Mouse (Mus musculus) megakaryocyte-erythroid progenitor cell, adult 5-6 weeks (primary cell): ENCODE results near the gene Dnlz. TPM values are rescaled to one million over a fixed set of nuclear protein-coding genes. Genes with fewer than 3 reads are reported as not detected.
A peak's percentile ranks its signal among the peaks of the same experiment; 100 is the strongest.
"Not testable (repeated sequence)": the region's sequence is repeated elsewhere in the genome, so short reads cannot be mapped to it uniquely, and the experiment has no call there.

Experiments
- ATAC-seq: replicated peaks from 2 replicates; pipeline ENCODE4 v1.8.0; 2016; ENCODE audit warnings: mild to moderate bottlenecking, inconsistent platforms; ENCODE audit not compliant: severe bottlenecking, poor library complexity, low FRiP score, low TSS enrichment
- total RNA-seq, 2 experiments: library from RNA; stranded (forward) in 1 of 2; stranded (reverse) in 1 of 2; fragments of 200-1000, 215-1000 nt in 1 of 2; fragments of >200 nt in 1 of 2; fragmentation: Nextera tagmentation in 1 of 2; gene quantifications; 2 replicates each; pipeline ENCODE4 v1.2.3; 2014 to 2017

Gene Dnlz
- 12.7 and 20.7 TPM in 2 replicates for total RNA-seq (2014; fragmentation: Nextera tagmentation)
- 9.4 and 15.3 TPM in 2 replicates for total RNA-seq (2017)

- ATAC-seq, result peak; percentile 83
Measured at GRCm38 (mm10) chr2:26351358-26352290, at the start of gene Dnlz. Dnlz (minus strand) TSS chr2:26352110.

GRCm38 (mm10) chr2:26401023-26401422 lies 49.1 kb upstream of the Dnlz start:
- no peak for ATAC-seq

- no peak for ATAC-seq
Measured at GRCm38 (mm10) chr2:26400296-26400695, 48.4 kb upstream of the Dnlz start.

GRCm38 (mm10) chr2:26399647-26400046 lies 47.7 kb upstream of the Dnlz start:
- no peak for ATAC-seq

- ATAC-seq, result no peak
Measured at GRCm38 (mm10) chr2:26398978-26399377, 47.1 kb upstream of the Dnlz start.

- no peak for ATAC-seq
Measured at GRCm38 (mm10) chr2:26391617-26392016, 39.7 kb upstream of the Dnlz start.

- no peak for ATAC-seq
Measured at GRCm38 (mm10) chr2:26390954-26391353, 39.0 kb upstream of the Dnlz start.

- peak; percentile 76 for ATAC-seq
Measured at GRCm38 (mm10) chr2:26389154-26389690, 37.3 kb upstream of the Dnlz start, which contains the start of the genes Entr1 and Pmpca. Entr1 (minus strand) TSS chr2:26389316. Pmpca (plus strand) TSS chr2:26389339.

- peak; percentile 18; the same call in 1 of the 2 replicates for ATAC-seq
Measured at GRCm38 (mm10) chr2:26388682-26389153, 36.8 kb upstream of the Dnlz start.

GRCm38 (mm10) chr2:26387713-26388112 lies 35.8 kb upstream of the Dnlz start:
- ATAC-seq, result no peak

GRCm38 (mm10) chr2:26380871-26381270 lies 29.0 kb upstream of the Dnlz start:
- not testable (repeated sequence) for ATAC-seq

- peak; percentile 95 for ATAC-seq
Measured at GRCm38 (mm10) chr2:26380131-26380771, 28.3 kb upstream of the Dnlz start, which contains the start of gene Snapc4. Snapc4 (minus strand) TSS chr2:26380653.

- ATAC-seq, result no peak
Measured at GRCm38 (mm10) chr2:26372396-26372795, 20.5 kb upstream of the Dnlz start.

- no peak for ATAC-seq
Measured at GRCm38 (mm10) chr2:26368572-26368971, 16.7 kb upstream of the Dnlz start.

GRCm38 (mm10) chr2:26367911-26368310 lies 16.0 kb upstream of the Dnlz start:
- no peak for ATAC-seq

GRCm38 (mm10) chr2:26364738-26365465 lies 13.0 kb upstream of the Dnlz start:
- no peak for ATAC-seq

- no peak for ATAC-seq
Measured at GRCm38 (mm10) chr2:26363481-26363880, 11.6 kb upstream of the Dnlz start.

- ATAC-seq, result no peak
Measured at GRCm38 (mm10) chr2:26362991-26363390, 11.1 kb upstream of the Dnlz start.

GRCm38 (mm10) chr2:26360772-26361171 lies 8.9 kb upstream of the Dnlz start, which contains the start of gene Card9:
Card9 (minus strand) TSS chr2:26360918.
- no peak for ATAC-seq
